Mouse (Mus musculus) 3134 (cell line): ENCODE results near the gene Slco1c1.
"Not testable (repeated sequence)": the region's sequence is repeated elsewhere in the genome, so short reads cannot be mapped to it uniquely, and the experiment has no call there.

ENCODE experiments used
- DNase-seq: peaks from one replicate; pipeline ENCODE4 v3.0.0-alpha.2; 2011; ENCODE audit warnings: low spot score; ENCODE audit not compliant: insufficient read length; ENCODE audit errors: extremely low read depth

The Slco1c1 gene

GRCm38 (mm10) chr6:141584791-141585403, 60.7 kb downstream of the Slco1c1 start:
- DNase-seq, result no peak

- DNase-seq, result no peak
Observed at GRCm38 (mm10) chr6:141590002-141590401, 65.8 kb downstream of the Slco1c1 start.

DNA sequence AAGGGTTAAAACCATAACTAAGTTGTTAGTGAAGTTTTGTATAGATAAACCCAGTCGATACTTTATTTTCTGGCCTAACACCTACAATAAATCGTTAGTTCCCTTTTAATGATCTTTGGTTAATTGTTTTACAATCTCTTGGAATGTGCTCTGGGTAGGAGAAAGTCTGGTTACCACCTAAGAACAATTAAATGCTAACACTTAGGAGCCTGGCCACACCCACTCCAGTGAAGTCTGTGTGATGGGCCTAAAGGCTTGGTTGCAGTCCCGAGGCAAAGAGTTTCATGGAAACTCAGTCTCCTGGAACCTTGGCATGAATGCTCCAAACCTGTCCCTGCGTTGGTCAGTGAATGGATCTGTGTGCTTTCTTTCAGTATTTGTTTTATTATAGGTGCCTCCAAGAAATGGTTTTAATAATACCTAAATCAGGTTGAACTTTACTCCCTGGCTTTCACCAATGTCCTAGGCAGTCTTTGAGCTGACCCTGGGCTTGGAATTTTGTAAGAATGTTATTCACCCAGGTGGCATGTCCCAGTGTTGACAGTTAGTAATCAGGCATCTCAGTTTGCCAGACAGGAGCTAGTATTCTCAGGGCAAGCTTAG, 66.5 kb downstream of the Slco1c1 start:
- DNase-seq, result not testable (repeated sequence)

GRCm38 (mm10) chr6:141596081-141596480, 71.9 kb downstream of the Slco1c1 start:
- no peak for DNase-seq

- DNase-seq, result no peak
Observed at GRCm38 (mm10) chr6:141597037-141597436, 72.9 kb downstream of the Slco1c1 start.

DNA sequence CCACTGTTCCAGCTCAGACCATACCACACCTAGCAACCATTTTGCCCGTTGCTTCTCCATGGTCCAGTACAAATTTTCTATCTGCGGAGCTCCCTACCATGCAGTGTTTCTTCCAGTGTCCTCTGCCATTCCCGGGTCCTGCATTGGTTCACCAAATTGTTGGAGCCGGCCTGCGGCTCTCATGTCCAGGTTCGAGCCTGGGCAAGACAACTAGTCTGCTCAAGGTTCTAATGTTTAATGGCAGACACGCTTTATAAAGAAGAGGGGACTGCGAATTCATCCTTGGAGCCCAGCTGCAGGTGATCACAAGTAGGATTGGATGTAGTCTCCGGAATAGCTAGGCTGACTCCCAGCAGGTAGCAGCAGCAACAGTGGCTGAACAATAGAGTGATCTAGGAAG, 76.8 kb downstream of the Slco1c1 start:
- DNase-seq, result no peak

- DNase-seq, result no peak
Observed at GRCm38 (mm10) chr6:141610702-141611260, 86.6 kb downstream of the Slco1c1 start.

DNA sequence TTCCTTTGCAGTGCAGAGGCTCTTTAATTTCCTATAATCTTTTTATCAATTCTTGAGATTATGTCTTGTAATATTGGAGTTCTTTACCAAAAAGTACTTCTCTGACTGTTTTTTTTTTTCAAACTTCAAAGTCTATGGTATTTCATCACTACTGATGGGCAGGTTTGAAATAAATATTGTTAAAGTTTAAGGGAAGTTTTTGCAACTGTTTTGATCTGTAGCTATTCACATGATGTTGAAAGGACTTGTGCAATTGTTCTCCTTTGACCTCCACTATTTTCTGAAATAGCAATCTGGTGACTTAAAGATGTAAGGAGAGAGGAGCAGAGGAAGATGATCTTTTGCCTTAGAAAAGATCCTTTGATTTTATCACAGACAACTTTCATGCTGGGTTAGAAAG, 89.8 kb downstream of the Slco1c1 start:
- no peak for DNase-seq

DNA sequence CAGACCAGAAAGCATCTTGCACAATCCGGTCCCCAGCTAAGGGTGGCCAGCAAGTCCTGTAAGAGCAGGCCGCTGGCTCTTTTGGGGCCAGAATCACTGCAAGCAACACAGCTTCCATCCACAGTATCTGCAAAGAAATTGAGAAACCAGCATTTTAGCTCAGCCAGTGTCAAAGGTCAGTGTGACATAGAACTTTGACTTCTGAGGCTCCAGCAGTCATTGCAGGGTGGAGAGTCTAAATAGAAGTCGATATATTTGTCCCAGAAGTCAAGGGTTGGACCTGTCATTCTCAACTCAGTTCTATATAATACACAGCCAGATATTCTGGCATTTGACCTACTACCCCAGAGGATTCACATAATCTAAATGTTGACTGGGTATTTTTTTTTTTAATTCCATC, 91.2 kb downstream of the Slco1c1 start:
- no peak for DNase-seq
